Mouse (Mus musculus): ENCODE data around the gene Dusp14.
A peak's percentile ranks its signal among the peaks of the same experiment; 100 is the strongest.

The Dusp14 gene

GRCm38 (mm10) chr11:84016147-84016809 lies 52.8 kb downstream of the Dusp14 start:
- no peak for DNase-seq

GRCm38 (mm10) chr11:84013105-84013504 lies 56.0 kb downstream of the Dusp14 start:
- DNase-seq, result peak; percentile 76

GRCm38 (mm10) chr11:84011576-84011975 lies 57.5 kb downstream of the Dusp14 start:
- DNase-seq, result no peak

- DNase-seq, result no peak
Observed at GRCm38 (mm10) chr11:84011050-84011449, 58.0 kb downstream of the Dusp14 start.

- no peak for DNase-seq
Observed at GRCm38 (mm10) chr11:84010411-84010810, 58.6 kb downstream of the Dusp14 start.

- peak; percentile 51 for DNase-seq
Observed at GRCm38 (mm10) chr11:84009001-84009400, 60.1 kb downstream of the Dusp14 start.

GRCm38 (mm10) chr11:84003986-84004385 lies 65.1 kb downstream of the Dusp14 start:
- DNase-seq, result no peak

- no peak for DNase-seq
Observed at GRCm38 (mm10) chr11:84001257-84001656, 67.8 kb downstream of the Dusp14 start.

GRCm38 (mm10) chr11:83999411-83999915 lies 69.6 kb downstream of the Dusp14 start:
- no peak for DNase-seq

- no peak for DNase-seq
Observed at GRCm38 (mm10) chr11:83998993-83999392, 70.1 kb downstream of the Dusp14 start.
